Mouse (Mus musculus): Measurements from ENCODE around the gene Gmpr. TPM values are rescaled to one million over a fixed set of nuclear protein-coding genes. Genes with fewer than 3 reads are reported as not detected.

Gmpr gene
- 8.4 and 58.1 TPM in 2 replicates for polyA plus RNA-seq (2012; rRNA removed; ENCODE audit: low replicate concordance)

GRCm38 (mm10) chr13:45507274-45508229, at the start of gene Gmpr:
Gene Gmpr, plus strand, starts transcription at chr13:45507444.

Other genes with a start within 250 kb of the Gmpr start
- 53.2 and 69.6 TPM in 2 replicates for gene Mylip, start 117.7 kb upstream of the Gmpr start, polyA plus RNA-seq (2012; rRNA removed; ENCODE audit: low replicate concordance)

Data from mammary gland, adult 2 months (tissue).